Mouse (Mus musculus) forebrain, embryonic 10.5 days (tissue): ENCODE measurements around the gene Slc30a2. TPM values are rescaled to one million over a fixed set of nuclear protein-coding genes. Genes with fewer than 3 reads are reported as not detected.
"Not testable (repeated sequence)": the region's sequence is repeated elsewhere in the genome, so short reads cannot be mapped to it uniquely, and the experiment has no call there.

Source experiments
- DNase-seq: peaks from one replicate; pipeline ENCODE4 v3.0.0-alpha.2; 2017; ENCODE audit warnings: low spot score; ENCODE audit errors: extremely low spot score
- H3K27ac ChIP-seq: fragments of 300-500 bp; sonication (generic); 2 replicates; pipeline ENCODE4 v1.5.1; 2016; ENCODE audit warnings: mild to moderate bottlenecking
- H3K27me3 ChIP-seq: fragments of 300-500 bp; sonication (generic); 2 replicates; pipeline ENCODE4 v1.6.1; 2016; ENCODE audit warnings: mild to moderate bottlenecking; ENCODE audit not compliant: poor library complexity, severe bottlenecking
- H3K36me3 ChIP-seq: fragments of 300-500 bp; sonication (generic); replicated peaks from 2 replicates; pipeline ENCODE4 v1.6.1; 2016; ENCODE audit warnings: mild to moderate bottlenecking, moderate library complexity
- H3K4me1 ChIP-seq: fragments of 300-500 bp; sonication (generic); 2 replicates; pipeline ENCODE4 v1.6.1; 2016
- H3K4me3 ChIP-seq: fragments of 300-500 bp; sonication (generic); 2 replicates; pipeline ENCODE4 v1.5.1; 2016; ENCODE audit warnings: mild to moderate bottlenecking, moderate library complexity
- H3K9me3 ChIP-seq: fragments of 300-500 bp; sonication (generic); 2 replicates; pipeline ENCODE4 v1.6.1; 2016; ENCODE audit warnings: mild to moderate bottlenecking, moderate library complexity
- WGBS: fragments of 180-500 bp; shearing (Covaris S2); methylation state at CpG from one replicate; pipeline ENCODE4 v1.1.7; 2016; 5-methylcytosine and 5-hydroxymethylcytosine counted together
- polyA plus RNA-seq: library from polyadenylated mRNA; unstranded; fragments of >200 nt; fragmentation: Nextera tagmentation; extraction: Ambion mirVana; gene quantifications from 2 replicates; pipeline ENCODE4 v1.2.1, GENCODE M21; 2016

Slc30a2 gene
- not detected in 2 replicates for polyA plus RNA-seq

GRCm38 (mm10) chr4:134343071-134344031 lies at the start of gene Slc30a2:
Gene Slc30a2 (plus strand): TSS chr4:134343181.
- Histone ChIP-seq H3K9me3 (peaks cover 12% of the 10 kb centered on the region; the same call in 1 of the 2 replicates), H3K27me3 (peaks cover 76% of the 10 kb centered on the region), H3K4me1 (peaks cover 15% of the 10 kb centered on the region), H3K27ac (peak within 1 kb of the TSS; percentile 35; the same call in 1 of the 2 replicates), H3K4me3 (peak within 1 kb of the TSS; percentile 47), H3K36me3 (no peaks in the 10 kb centered on the region)
- WGBS, result 1% methylated on average over 61 of the region's 61 CpGs
- DNase-seq, result no peak

DNA sequence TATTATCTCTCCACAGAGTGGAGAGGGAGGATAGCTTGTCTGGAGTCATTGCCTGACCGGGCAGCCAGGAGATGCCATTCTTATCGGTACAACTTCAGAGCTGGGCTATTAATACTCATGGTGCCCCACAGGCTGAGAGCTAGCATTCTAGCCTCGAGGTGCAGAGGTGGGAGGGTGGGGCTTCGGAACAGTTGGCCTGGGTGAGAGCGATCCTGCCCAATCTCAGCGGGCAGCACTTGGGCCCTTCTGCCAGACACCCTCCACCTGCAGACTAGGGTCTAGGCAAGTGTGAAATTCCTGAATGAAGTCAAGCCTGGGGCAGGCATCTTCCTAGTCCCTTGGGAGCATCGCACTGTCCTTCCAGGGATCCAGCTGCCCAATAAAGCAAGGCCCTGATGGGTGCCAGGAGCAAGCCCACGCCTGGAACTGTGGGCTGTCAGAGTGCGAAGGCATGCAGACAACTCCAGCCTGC lies 49.3 kb upstream of the Slc30a2 start:
- no peaks in the 10 kb centered on the region for H3K36me3 ChIP-seq
- no peak overlapping the region for H3K27ac ChIP-seq
- DNase-seq, result no peak
- 0 out of 2 replicates have a peak, but pooled peaks cover 4% of the 10 kb centered on the region for H3K9me3 ChIP-seq
- H3K4me1 ChIP-seq, result peaks cover 7% of the 10 kb centered on the region
- no peak overlapping the region for H3K4me3 ChIP-seq
- peaks cover 12% of the 10 kb centered on the region; the same call in 1 of the 2 replicates for H3K27me3 ChIP-seq
- 74% methylated on average over 9 of the region's 9 CpGs for WGBS

DNA sequence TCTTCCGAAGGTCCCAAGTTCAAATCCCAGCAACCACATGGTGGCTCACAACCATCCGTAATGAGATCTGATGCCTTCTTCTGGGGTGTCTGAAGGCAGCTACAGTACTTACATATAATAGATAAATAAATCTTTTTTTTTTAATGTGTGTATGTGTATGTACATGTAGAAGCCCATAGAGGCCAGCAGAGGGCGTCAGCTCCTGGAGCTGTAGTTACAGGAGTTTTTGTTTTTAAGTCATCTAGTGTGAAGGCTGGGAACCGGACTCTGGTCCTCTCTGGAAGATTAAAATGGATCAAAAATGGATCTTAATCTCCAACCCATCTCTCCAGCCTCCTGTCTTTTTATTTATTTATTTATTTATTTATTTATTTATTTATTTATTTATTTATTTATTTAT lies 46.9 kb upstream of the Slc30a2 start:
- WGBS, result 91% methylated on average over 4 of the region's 4 CpGs
- not testable (repeated sequence) for H3K4me1 ChIP-seq, H3K36me3 ChIP-seq, H3K4me3 ChIP-seq, DNase-seq, H3K9me3 ChIP-seq, H3K27ac ChIP-seq
- peaks cover 12% of the 10 kb centered on the region; the same call in 1 of the 2 replicates for H3K27me3 ChIP-seq

GRCm38 (mm10) chr4:134296523-134296922 lies 46.5 kb upstream of the Slc30a2 start:
- Histone ChIP-seq H3K4me1 (0 out of 2 replicates have a peak, but pooled peaks cover 2% of the 10 kb centered on the region), H3K27ac (no peak overlapping the region), H3K4me3 (no peak overlapping the region), H3K27me3 (peaks cover 12% of the 10 kb centered on the region; the same call in 1 of the 2 replicates), H3K36me3 (no peaks in the 10 kb centered on the region), H3K9me3 (0 out of 2 replicates have a peak, but pooled peaks cover 4% of the 10 kb centered on the region)
- 88% methylated on average over 4 of the region's 4 CpGs for WGBS
- no peak for DNase-seq

DNA sequence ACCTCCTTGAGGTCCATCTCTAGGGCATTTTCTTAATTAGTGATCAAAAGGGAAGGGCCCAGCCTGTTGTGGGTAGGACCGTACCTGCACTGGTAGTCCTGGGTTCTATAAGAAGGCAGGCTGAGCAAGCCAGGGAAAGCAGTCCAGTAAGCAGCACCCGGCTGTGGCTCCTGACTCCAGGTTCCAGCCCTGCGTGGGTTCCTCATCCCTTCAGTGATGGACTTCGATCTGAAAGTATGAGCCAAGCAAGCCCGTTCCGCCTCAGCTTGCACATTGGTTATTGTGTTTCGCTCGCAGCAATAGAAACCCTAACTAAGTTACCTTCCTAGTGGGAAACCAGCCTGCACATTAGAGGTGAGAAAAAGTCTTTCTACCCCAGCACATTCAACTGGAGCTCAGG lies 45.6 kb upstream of the Slc30a2 start:
- DNase-seq, result no peak
- H3K36me3 ChIP-seq, result no peaks in the 10 kb centered on the region
- H3K27me3 ChIP-seq, result peaks cover 12% of the 10 kb centered on the region; the same call in 1 of the 2 replicates
- H3K4me3 ChIP-seq, result no peak overlapping the region
- H3K4me1 ChIP-seq, result 0 out of 2 replicates have a peak, but pooled peaks cover 2% of the 10 kb centered on the region
- 0 out of 2 replicates have a peak, but pooled peaks cover 4% of the 10 kb centered on the region for H3K9me3 ChIP-seq
- WGBS, result 96% methylated on average over 8 of the region's 8 CpGs
- no peak overlapping the region for H3K27ac ChIP-seq

- no peaks in the 10 kb centered on the region for H3K36me3 ChIP-seq
- H3K4me3 ChIP-seq, result no peak overlapping the region
- H3K27ac ChIP-seq, result no peak overlapping the region
- H3K4me1 ChIP-seq, result no peaks in the 10 kb centered on the region
- DNase-seq, result no peak
- WGBS, result 78% methylated on average over 19 of the region's 19 CpGs
- peaks cover 4% of the 10 kb centered on the region; the same call in 1 of the 2 replicates for H3K27me3 ChIP-seq
- H3K9me3 ChIP-seq, result 0 out of 2 replicates have a peak, but pooled peaks cover 4% of the 10 kb centered on the region
Measured at GRCm38 (mm10) chr4:134298626-134299497, 44.1 kb upstream of the Slc30a2 start.

DNA sequence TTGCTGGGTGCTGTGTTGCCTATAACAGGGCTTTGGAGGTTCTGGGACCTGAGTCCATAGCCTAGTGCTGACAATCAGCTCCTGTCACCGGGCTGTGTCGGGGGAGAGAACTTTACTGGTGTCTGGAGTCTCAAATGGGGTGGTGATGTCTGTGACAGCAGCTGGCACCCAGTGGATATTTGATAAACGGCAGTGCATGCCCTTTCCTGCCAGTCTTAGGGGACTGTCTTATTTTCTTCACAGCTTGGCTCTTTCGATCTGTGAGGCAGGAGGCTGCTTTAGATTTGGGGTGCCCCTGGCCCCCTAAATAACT lies 43.5 kb upstream of the Slc30a2 start:
- no peak for DNase-seq
- Histone ChIP-seq H3K9me3 (0 out of 2 replicates have a peak, but pooled peaks cover 4% of the 10 kb centered on the region), H3K36me3 (no peaks in the 10 kb centered on the region), H3K27me3 (no peaks in the 10 kb centered on the region), H3K27ac (no peak overlapping the region), H3K4me1 (no peaks in the 10 kb centered on the region), H3K4me3 (no peak overlapping the region)
- WGBS, result 80% methylated on average over 4 of the region's 4 CpGs

GRCm38 (mm10) chr4:134300316-134300715 lies 42.7 kb upstream of the Slc30a2 start:
- H3K4me3 ChIP-seq, result no peak overlapping the region
- H3K4me1 ChIP-seq, result no peaks in the 10 kb centered on the region
- H3K27me3 ChIP-seq, result no peaks in the 10 kb centered on the region
- DNase-seq, result no peak
- H3K9me3 ChIP-seq, result 0 out of 2 replicates have a peak, but pooled peaks cover 4% of the 10 kb centered on the region
- 83% methylated on average over 9 of the region's 9 CpGs for WGBS
- no peaks in the 10 kb centered on the region for H3K36me3 ChIP-seq
- no peak overlapping the region for H3K27ac ChIP-seq

DNA sequence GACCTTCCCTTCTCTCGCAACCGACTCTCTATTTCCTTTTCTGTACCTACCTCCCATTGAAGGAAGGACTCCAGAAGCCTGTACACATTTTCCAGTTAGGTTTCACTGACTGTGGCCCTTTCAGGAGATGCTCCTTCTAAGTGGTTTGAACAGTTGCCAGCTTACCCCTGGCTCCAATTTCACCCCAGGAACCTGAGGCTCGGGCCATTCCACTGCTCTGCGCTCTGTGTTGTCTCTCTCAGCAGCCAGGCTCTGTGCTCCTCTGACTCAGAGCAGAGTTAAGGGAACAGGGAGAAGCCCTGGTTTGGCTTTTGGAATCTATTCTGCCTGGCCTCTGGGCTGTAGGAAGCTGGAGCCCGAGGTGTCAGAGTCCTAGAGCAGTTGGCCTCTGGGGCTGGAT lies 40.9 kb upstream of the Slc30a2 start:
- Histone ChIP-seq H3K27me3 (no peaks in the 10 kb centered on the region), H3K4me1 (peaks cover 2% of the 10 kb centered on the region), H3K4me3 (no peak overlapping the region), H3K36me3 (no peaks in the 10 kb centered on the region), H3K9me3 (no peaks in the 10 kb centered on the region), H3K27ac (no peak overlapping the region)
- DNase-seq, result no peak
- WGBS, result 90% methylated on average over 5 of the region's 5 CpGs

GRCm38 (mm10) chr4:134306963-134307362 lies 36.0 kb upstream of the Slc30a2 start:
- WGBS, result 82% methylated on average over 2 of the region's 2 CpGs
- Histone ChIP-seq H3K27me3 (no peaks in the 10 kb centered on the region), H3K36me3 (no peaks in the 10 kb centered on the region), H3K4me3 (no peak overlapping the region), H3K4me1 (peaks cover 12% of the 10 kb centered on the region), H3K27ac (no peak overlapping the region), H3K9me3 (no peaks in the 10 kb centered on the region)
- no peak for DNase-seq

DNA sequence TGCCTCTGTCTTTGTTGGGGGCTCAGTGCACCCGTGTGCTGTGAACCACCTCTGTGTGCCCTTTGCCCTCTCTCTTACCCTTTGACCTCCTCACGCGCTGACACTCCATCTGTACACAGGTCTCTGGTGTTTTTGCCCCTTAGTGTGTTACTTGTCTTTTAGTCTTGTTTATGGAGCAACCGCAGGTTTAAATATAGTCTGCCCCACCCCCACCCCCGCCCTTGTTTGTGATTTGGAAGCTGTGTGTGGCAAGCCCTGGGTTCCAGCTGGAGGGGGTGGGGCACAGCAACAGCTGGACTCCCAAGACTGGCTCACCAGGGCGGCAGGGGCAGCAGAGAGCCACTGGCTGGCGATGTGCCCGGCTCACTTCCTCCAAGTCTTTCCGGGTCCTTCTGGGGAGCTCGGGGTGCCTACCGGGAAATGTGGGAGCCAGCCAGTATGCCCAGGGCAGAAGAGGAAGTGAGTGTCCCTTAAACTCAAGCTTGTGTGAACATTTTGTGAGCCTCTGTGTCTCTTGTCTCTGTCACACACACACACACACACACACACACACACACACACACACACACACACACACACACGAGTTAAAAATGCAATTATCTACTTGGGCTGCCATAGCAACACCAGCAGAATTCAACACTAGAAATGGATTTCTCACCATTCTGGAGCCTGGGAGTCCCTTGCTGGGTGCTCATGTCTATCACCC lies 35.5 kb upstream of the Slc30a2 start:
- WGBS, result 34% methylated on average over 12 of the region's 12 CpGs
- Histone ChIP-seq H3K36me3 (no peaks in the 10 kb centered on the region), H3K27me3 (no peaks in the 10 kb centered on the region), H3K4me1 (peaks cover 12% of the 10 kb centered on the region), H3K4me3 (0 out of 2 replicates have a peak overlapping the region, but pooled peaks have one; percentile 7), H3K27ac (peak overlapping the region; percentile 62), H3K9me3 (peaks cover under 1% of the 10 kb centered on the region; the same call in 1 of the 2 replicates)
- no peak for DNase-seq

DNA sequence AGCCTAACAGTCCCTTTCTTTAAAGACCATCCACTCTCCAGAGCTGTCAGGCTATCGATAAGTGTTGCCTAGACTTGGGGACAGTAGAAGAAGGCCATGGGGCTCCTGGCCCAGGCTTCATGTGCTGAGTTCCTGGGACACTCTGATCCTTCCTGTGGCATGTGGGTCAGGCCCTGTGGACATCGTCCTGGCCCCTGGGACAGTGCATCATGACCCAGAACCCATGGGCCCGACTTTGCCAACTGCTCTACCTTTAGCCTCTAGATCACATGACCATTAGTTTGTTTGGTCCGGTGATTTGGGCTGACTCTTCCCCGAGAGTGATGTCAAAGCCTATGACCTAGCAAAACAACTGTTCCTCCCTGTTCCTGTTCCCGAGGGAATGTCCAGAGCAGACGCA lies 32.9 kb upstream of the Slc30a2 start:
- DNase-seq, result no peak
- 92% methylated on average over 7 of the region's 7 CpGs for WGBS
- Histone ChIP-seq H3K36me3 (no peaks in the 10 kb centered on the region), H3K27me3 (no peaks in the 10 kb centered on the region), H3K27ac (no peak overlapping the region), H3K4me1 (peaks cover 20% of the 10 kb centered on the region), H3K4me3 (no peak overlapping the region), H3K9me3 (peaks cover 7% of the 10 kb centered on the region)
